Comparison of ENCODE assay signal across 44 mouse cellular contexts in genomic region chr2:11579399-11579798, GRCm38 (mm10). TPM values are rescaled to one million over a fixed set of nuclear protein-coding genes. Genes with fewer than 3 reads are reported as not detected.
"Had no signal": no experiment of that assay in that cellular context is flagged by ENCODE, and none has a peak within 500 bp of the region (broad histone marks: within the 10 kb centered on the region; RNA-seq: fewer than 3 reads in every experiment).

No protein-coding gene starts in this region.

- ATAC-seq: hindbrain, postnatal 0 days; intestine, embryonic 16.5 days; liver, embryonic 12.5 days had no signal

- DNase-seq: gastrocnemius, adult 2 months; gastrocnemius, postnatal 10 days; gastrocnemius, postnatal 25 days; heart, adult 18-20 months; heart, postnatal 10 days; heart, postnatal 4 days; kidney, adult 11 months; kidney, adult 2 months; kidney, adult 9 months; kidney, postnatal 14 days; kidney, postnatal 36 days; layer of hippocampus, postnatal 36 days; left cerebral cortex, postnatal 4 days; lung, adult 18-20 months had no signal

RNA-seq across cellular contexts. Expression of gene Gm17490, which starts 46.7 kb away (rescaled TPM):
- total RNA-seq: gastrocnemius, adult 2 months; gastrocnemius, postnatal 10 days; gastrocnemius, postnatal 25 days; gastrocnemius, postnatal 4 days; granulocyte monocyte progenitor cell, adult 5-6 weeks; heart, adult 18-20 months; heart, adult 8-10 months; heart, postnatal 10 days; heart, postnatal 25 days; heart, postnatal 4 days; hindbrain, postnatal 0 days; layer of hippocampus, adult 2 months; layer of hippocampus, postnatal 10 days; layer of hippocampus, postnatal 36 days; left cerebral cortex, adult 18-20 months; left cerebral cortex, adult 8-10 months; left cerebral cortex, postnatal 10 days; left cerebral cortex, postnatal 25 days; left cerebral cortex, postnatal 4 days; liver, adult 2 months had no signal
- polyA plus RNA-seq: heart, embryonic 10.5 days; heart, embryonic 12.5 days; heart, embryonic 14.5 days; heart, embryonic 16.5 days; hindbrain, embryonic 10.5 days; hindbrain, embryonic 13.5 days; hindbrain, embryonic 15.5 days; hindbrain, postnatal 0 days; intestine, embryonic 14.5 days; intestine, embryonic 16.5 days; kidney, adult 2 months; kidney, embryonic 15.5 days; kidney, postnatal 0 days; large intestine, adult 2 months; limb, embryonic 11.5 days; limb, embryonic 13.5 days; limb, embryonic 15.5 days; liver, adult 2 months; liver, embryonic 12.5 days; liver, embryonic 14.5 days; liver, embryonic 16.5 days had no signal
